Mouse (Mus musculus): Measurements from ENCODE around the gene Gpr27. TPM values are rescaled to one million over a fixed set of nuclear protein-coding genes. Genes with fewer than 3 reads are reported as not detected.

The Gpr27 gene
- polyA plus RNA-seq, 1 experiment from 2014 or later = 4.5 TPM

- Histone ChIP-seq H3K9ac (replicated peaks) (no peak overlapping the region), H3K4me3 (replicated peaks) (no peak overlapping the region), H3K9me3 (no peaks in the 10 kb centered on the region), H3K36me3 (no peaks in the 10 kb centered on the region), H3K4me1 (replicated peaks) (no peaks in the 10 kb centered on the region), H3K27ac (no peak overlapping the region), H3K4me2 (no peak overlapping the region), H3K27me3 (no peaks in the 10 kb centered on the region; the same call in 1 of the 2 replicates)
- no peak for ATAC-seq (ENCODE audit: insufficient number of reproducible peaks, insufficient read depth, low FRiP score, low TSS enrichment, low read depth)
- 88% methylated on average over 11 of the region's 11 CpGs for whole genome bisulfite sequencing
Observed at GRCm38 (mm10) chr6:99678108-99678507, 14.4 kb upstream of the Gpr27 start.

GRCm38 (mm10) chr6:99683974-99684373 is 8.5 kb upstream of the Gpr27 start:
- H3K9me3 ChIP-seq = peaks cover 7% of the 10 kb centered on the region
- H3K9ac ChIP-seq (replicated peaks) = no peak overlapping the region
- no peak for ATAC-seq (ENCODE audit: insufficient number of reproducible peaks, insufficient read depth, low FRiP score, low TSS enrichment, low read depth)
- no peaks in the 10 kb centered on the region for H3K27me3 ChIP-seq
- no peak overlapping the region for H3K4me2 ChIP-seq
- 86% methylated on average over 5 of the region's 5 CpGs for WGBS
- no peak overlapping the region for H3K27ac ChIP-seq
- no peaks in the 10 kb centered on the region for H3K36me3 ChIP-seq
- no peak overlapping the region for H3K4me3 ChIP-seq (replicated peaks)
- 0 out of 2 replicates have a peak, but pooled peaks cover 4% of the 10 kb centered on the region for H3K4me1 ChIP-seq (replicated peaks)

GRCm38 (mm10) chr6:99684899-99685298 is 7.6 kb upstream of the Gpr27 start:
- H3K4me2 ChIP-seq = no peak overlapping the region
- H3K4me3 ChIP-seq (replicated peaks) = no peak overlapping the region
- 0 out of 2 replicates have a peak, but pooled peaks cover 4% of the 10 kb centered on the region for H3K4me1 ChIP-seq (replicated peaks)
- no peak overlapping the region for H3K27ac ChIP-seq
- no peak for ATAC-seq (ENCODE audit: insufficient number of reproducible peaks, insufficient read depth, low FRiP score, low TSS enrichment, low read depth)
- peaks cover 7% of the 10 kb centered on the region for H3K9me3 ChIP-seq
- no peaks in the 10 kb centered on the region for H3K36me3 ChIP-seq
- WGBS = 50% methylated on average over 5 of the region's 5 CpGs
- H3K27me3 ChIP-seq = peaks cover 5% of the 10 kb centered on the region
- H3K9ac ChIP-seq (replicated peaks) = no peak overlapping the region

GRCm38 (mm10) chr6:99688513-99688912 is 4.0 kb upstream of the Gpr27 start:
- peaks cover 14% of the 10 kb centered on the region for H3K4me1 ChIP-seq (replicated peaks)
- no peak for ATAC-seq (ENCODE audit: insufficient number of reproducible peaks, insufficient read depth, low FRiP score, low TSS enrichment, low read depth)
- H3K9ac ChIP-seq (replicated peaks) = no peak overlapping the region
- no peaks in the 10 kb centered on the region for H3K36me3 ChIP-seq
- no peak overlapping the region for H3K4me3 ChIP-seq (replicated peaks)
- WGBS = 86% methylated on average over 6 of the region's 6 CpGs
- no peak overlapping the region for H3K27ac ChIP-seq
- H3K27me3 ChIP-seq = peaks cover 40% of the 10 kb centered on the region
- H3K9me3 ChIP-seq = peaks cover 7% of the 10 kb centered on the region
- no peak overlapping the region for H3K4me2 ChIP-seq

GRCm38 (mm10) chr6:99691666-99692205 is 743 bp upstream of the Gpr27 start:
- peaks cover 17% of the 10 kb centered on the region for H3K4me1 ChIP-seq (replicated peaks)
- peaks cover 72% of the 10 kb centered on the region for H3K27me3 ChIP-seq

GRCm38 (mm10) chr6:99692916-99693841 is 700 bp downstream of the Gpr27 start:
- ATAC-seq (ENCODE audit: insufficient number of reproducible peaks, insufficient read depth, low FRiP score, low TSS enrichment, low read depth) = no peak
- peaks cover 86% of the 10 kb centered on the region for H3K27me3 ChIP-seq
- H3K9me3 ChIP-seq = no peaks in the 10 kb centered on the region
- H3K4me3 ChIP-seq (replicated peaks) = peak overlapping the region; percentile 85
- H3K4me2 ChIP-seq = peak overlapping the region; percentile 94
- H3K27ac ChIP-seq = peak overlapping the region; percentile 53; the same call in 1 of the 2 replicates
- H3K9ac ChIP-seq (replicated peaks) = peak overlapping the region; percentile 90
- H3K36me3 ChIP-seq = no peaks in the 10 kb centered on the region
- 1% methylated on average over 109 of the region's 110 CpGs for WGBS
- peaks cover 14% of the 10 kb centered on the region for H3K4me1 ChIP-seq (replicated peaks)

More at GRCm38 (mm10) chr6:99691666-99692205, 743 bp upstream of the Gpr27 start:
- 8% methylated on average over 25 of the region's 25 CpGs for WGBS
- H3K9me3 ChIP-seq = no peaks in the 10 kb centered on the region
- no peaks in the 10 kb centered on the region for H3K36me3 ChIP-seq
- H3K4me3 ChIP-seq (replicated peaks) = peak overlapping the region; percentile 85
- H3K9ac ChIP-seq (replicated peaks) = peak overlapping the region; percentile 90
- H3K4me2 ChIP-seq = peak overlapping the region; percentile 94
- no peak for ATAC-seq (ENCODE audit: insufficient number of reproducible peaks, insufficient read depth, low FRiP score, low TSS enrichment, low read depth)
- H3K27ac ChIP-seq = no peak overlapping the region

GRCm38 (mm10) chr6:99700484-99700883 is 8.0 kb downstream of the Gpr27 start:
- H3K27ac ChIP-seq = no peak overlapping the region
- no peak for ATAC-seq (ENCODE audit: insufficient number of reproducible peaks, insufficient read depth, low FRiP score, low TSS enrichment, low read depth)
- H3K9me3 ChIP-seq = no peaks in the 10 kb centered on the region
- H3K27me3 ChIP-seq = peaks cover 37% of the 10 kb centered on the region
- no peak overlapping the region for H3K4me3 ChIP-seq (replicated peaks)
- no peaks in the 10 kb centered on the region for H3K36me3 ChIP-seq
- H3K4me1 ChIP-seq (replicated peaks) = peaks cover 9% of the 10 kb centered on the region; the same call in 1 of the 2 replicates
- no peak overlapping the region for H3K4me2 ChIP-seq
- 41% methylated on average over 3 of the region's 3 CpGs for WGBS
- no peak overlapping the region for H3K9ac ChIP-seq (replicated peaks)

- Histone ChIP-seq H3K4me3 (replicated peaks) (no peak overlapping the region), H3K4me2 (no peak overlapping the region), H3K27me3 (peaks cover 13% of the 10 kb centered on the region), H3K9me3 (no peaks in the 10 kb centered on the region), H3K36me3 (no peaks in the 10 kb centered on the region), H3K4me1 (replicated peaks) (no peaks in the 10 kb centered on the region), H3K9ac (replicated peaks) (no peak overlapping the region), H3K27ac (no peak overlapping the region)
- ATAC-seq (ENCODE audit: insufficient number of reproducible peaks, insufficient read depth, low FRiP score, low TSS enrichment, low read depth) = no peak
- 56% methylated on average over 11 of the region's 11 CpGs for WGBS
Observed at GRCm38 (mm10) chr6:99711576-99712101, 19.2 kb downstream of the Gpr27 start.

- 84% methylated on average over 5 of the region's 5 CpGs for WGBS
- no peak overlapping the region for H3K4me3 ChIP-seq (replicated peaks)
Observed at GRCm38 (mm10) chr6:99713256-99713655, 20.8 kb downstream of the Gpr27 start.

GRCm38 (mm10) chr6:99715191-99715590 is 22.7 kb downstream of the Gpr27 start:
- H3K4me1 ChIP-seq (replicated peaks) = no peaks in the 10 kb centered on the region
- H3K27me3 ChIP-seq = peaks cover 17% of the 10 kb centered on the region
- no peak for ATAC-seq (ENCODE audit: insufficient number of reproducible peaks, insufficient read depth, low FRiP score, low TSS enrichment, low read depth)
- H3K4me2 ChIP-seq = no peak overlapping the region
- no peak overlapping the region for H3K27ac ChIP-seq
- no peaks in the 10 kb centered on the region for H3K9me3 ChIP-seq
- H3K4me3 ChIP-seq (replicated peaks) = no peak overlapping the region
- 50% methylated on average over 6 of the region's 6 CpGs for WGBS
- H3K9ac ChIP-seq (replicated peaks) = no peak overlapping the region
- H3K36me3 ChIP-seq = no peaks in the 10 kb centered on the region

More at GRCm38 (mm10) chr6:99713256-99713655, 20.8 kb downstream of the Gpr27 start:
- Histone ChIP-seq H3K9ac (replicated peaks) (no peak overlapping the region), H3K27me3 (peaks cover 14% of the 10 kb centered on the region), H3K27ac (no peak overlapping the region), H3K4me1 (replicated peaks) (no peaks in the 10 kb centered on the region), H3K4me2 (no peak overlapping the region), H3K36me3 (no peaks in the 10 kb centered on the region), H3K9me3 (no peaks in the 10 kb centered on the region)
- ATAC-seq (ENCODE audit: insufficient number of reproducible peaks, insufficient read depth, low FRiP score, low TSS enrichment, low read depth) = no peak

- H3K36me3 ChIP-seq = no peaks in the 10 kb centered on the region
- no peaks in the 10 kb centered on the region for H3K9me3 ChIP-seq
- no peak overlapping the region for H3K4me3 ChIP-seq (replicated peaks)
- H3K27ac ChIP-seq = no peak overlapping the region
- 70% methylated on average over 6 of the region's 6 CpGs for WGBS
- peaks cover 17% of the 10 kb centered on the region for H3K27me3 ChIP-seq
- no peaks in the 10 kb centered on the region for H3K4me1 ChIP-seq (replicated peaks)
- H3K9ac ChIP-seq (replicated peaks) = no peak overlapping the region
- H3K4me2 ChIP-seq = no peak overlapping the region
- no peak for ATAC-seq (ENCODE audit: insufficient number of reproducible peaks, insufficient read depth, low FRiP score, low TSS enrichment, low read depth)
Observed at GRCm38 (mm10) chr6:99715913-99716312, 23.4 kb downstream of the Gpr27 start.
